Mouse (Mus musculus): ENCODE results near the gene Fam98b.

The Fam98b gene

GRCm38 (mm10) chr2:117249255-117250000, at the start of gene Fam98b:
Gene Fam98b, plus strand, starts transcription at chr2:117249739.
- in situ Hi-C loops (cut with MboI; ENCODE audit: low sequenced_read_pairs), result no loop called here

GRCm38 (mm10) chr2:117200869-117201338, 48.6 kb upstream of the Fam98b start:
- in situ Hi-C loops (cut with MboI; ENCODE audit: low sequenced_read_pairs), result no loop called here

DNA sequence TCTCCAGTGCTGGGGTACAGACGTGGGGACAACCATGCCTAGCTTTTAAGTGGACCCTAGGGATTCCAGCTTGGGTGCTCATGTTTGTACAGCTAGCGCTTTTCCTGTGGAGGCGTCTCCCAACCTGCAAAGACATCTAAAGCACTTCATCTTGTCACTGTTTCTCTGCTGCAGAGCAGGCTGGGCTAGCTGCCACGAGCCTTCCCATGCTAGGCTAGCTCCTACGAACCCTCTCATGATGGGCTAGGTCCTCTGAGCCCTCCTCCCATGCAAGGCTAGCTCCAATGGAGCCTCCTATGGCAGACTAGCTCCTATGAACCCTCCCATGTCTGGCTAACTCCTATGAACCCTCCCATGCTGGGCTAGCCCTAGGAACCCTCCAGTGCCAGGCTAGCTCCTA, 46.2 kb upstream of the Fam98b start:
- in situ Hi-C loops (cut with MboI; ENCODE audit: low sequenced_read_pairs), result no loop called here

DNA sequence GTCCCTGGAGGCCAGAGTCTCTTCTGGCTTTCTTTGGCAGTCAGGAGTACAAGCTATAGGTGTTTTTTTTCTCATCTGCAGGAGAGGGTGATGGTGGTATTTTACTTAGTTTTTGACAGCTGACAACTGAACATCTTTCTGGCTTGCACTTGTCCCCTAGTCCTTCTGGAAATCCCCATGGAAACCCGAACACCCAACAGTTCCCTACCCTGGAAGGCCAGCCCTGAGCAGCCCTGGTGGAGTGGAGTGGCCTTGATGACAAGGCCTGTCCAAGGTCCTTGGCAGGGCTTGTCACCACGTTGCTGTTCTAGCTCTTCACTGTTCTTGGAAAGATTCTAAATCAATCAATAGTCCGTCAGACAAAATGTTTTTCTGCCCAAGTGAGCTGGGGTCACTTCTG, 45.0 kb upstream of the Fam98b start:
- in situ Hi-C loops (cut with MboI; ENCODE audit: low sequenced_read_pairs), result no loop called here

DNA sequence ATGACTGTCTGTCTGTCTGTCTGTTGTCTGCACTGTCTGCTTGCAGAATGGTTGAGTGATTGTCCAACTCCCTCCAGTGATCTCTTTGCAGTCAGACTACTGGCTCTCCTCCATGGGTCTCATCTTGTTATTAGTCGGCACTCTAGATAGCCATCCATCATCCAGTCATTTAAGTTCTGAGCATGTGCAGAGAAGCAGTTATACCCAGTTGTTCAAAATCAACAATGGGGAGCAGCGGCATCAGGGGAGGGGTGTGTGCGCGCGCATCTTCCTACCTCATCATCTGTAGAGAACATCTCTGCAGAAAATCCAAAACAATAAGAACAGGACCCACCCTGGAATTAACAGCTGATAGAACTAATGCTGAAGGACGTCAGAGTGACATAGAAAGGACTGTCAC, 44.5 kb upstream of the Fam98b start:
- in situ Hi-C loops (cut with MboI; ENCODE audit: low sequenced_read_pairs), result no loop called here

GRCm38 (mm10) chr2:117210416-117211085, 39.0 kb upstream of the Fam98b start:
- in situ Hi-C loops (cut with MboI; ENCODE audit: low sequenced_read_pairs), result no loop called here

DNA sequence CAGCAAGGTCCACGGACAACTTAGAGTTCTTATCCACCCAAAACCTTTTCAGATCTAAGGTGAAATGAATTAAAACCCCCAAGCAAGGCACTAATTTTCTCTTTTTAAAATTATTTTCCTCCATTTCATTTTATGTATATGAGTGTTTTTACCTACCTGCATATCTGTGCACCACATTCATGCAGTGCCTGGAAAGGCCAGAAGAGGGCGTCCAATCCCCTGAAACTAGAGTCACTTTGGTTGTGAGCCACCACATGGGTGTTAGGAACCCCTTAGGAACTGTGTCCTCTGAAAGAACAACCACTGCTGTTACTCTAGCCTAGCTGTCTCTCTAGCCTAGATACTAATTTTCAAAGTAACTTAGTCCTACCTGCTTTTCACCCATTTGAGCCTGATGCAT, 33.4 kb upstream of the Fam98b start:
- in situ Hi-C loops (cut with MboI; ENCODE audit: low sequenced_read_pairs), result no loop called here

DNA sequence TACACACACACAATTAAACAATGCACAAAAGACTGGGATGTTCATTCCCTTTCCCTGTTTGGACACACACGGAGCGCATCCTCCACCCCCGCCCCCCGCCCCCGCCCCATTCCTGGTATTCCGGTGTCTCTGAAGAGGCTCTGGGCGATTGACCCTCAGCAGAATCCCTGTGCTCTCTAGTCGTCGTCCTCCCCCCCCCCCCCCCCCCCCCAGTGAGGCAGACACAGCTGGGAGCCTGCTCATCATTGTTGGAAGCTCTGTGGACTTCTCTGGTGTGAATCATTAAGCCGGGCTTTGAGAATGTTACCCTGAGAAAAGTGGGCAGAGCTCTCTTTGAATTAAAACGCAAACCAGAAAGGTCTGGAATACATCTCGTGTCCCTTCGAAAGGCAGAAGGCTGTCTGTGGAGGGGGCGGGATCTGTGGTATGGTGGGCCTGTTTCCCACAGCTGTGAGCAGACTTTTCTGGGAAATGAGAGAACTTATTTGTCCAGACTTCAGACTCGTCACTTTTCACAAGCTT, 31.8 kb upstream of the Fam98b start:
- in situ Hi-C loops (cut with MboI; ENCODE audit: low sequenced_read_pairs), result no loop called here

DNA sequence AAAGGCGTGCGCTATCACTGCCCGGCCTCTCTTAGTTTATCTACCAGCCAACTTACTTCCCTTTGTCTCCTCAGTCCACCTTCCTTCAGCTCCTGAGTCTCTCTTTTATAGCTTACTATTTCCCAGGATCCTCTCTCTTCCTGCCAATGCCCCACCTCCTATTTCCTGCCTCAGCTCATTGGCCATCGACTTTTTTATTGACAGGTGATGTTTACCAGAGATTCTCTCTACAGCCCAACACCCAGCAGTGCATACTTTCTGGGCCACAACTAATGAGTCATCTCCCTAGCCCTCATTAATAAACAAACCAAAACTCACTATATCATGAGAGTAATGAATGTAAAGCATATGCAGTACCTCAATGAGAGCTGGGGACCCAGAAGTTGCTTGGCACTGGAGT, 30.0 kb upstream of the Fam98b start:
- in situ Hi-C loops (cut with MboI; ENCODE audit: low sequenced_read_pairs), result no loop called here

- in situ Hi-C loops (cut with MboI; ENCODE audit: low sequenced_read_pairs), result no loop called here
These were observed 26.9 kb upstream of the Fam98b start for GRCm38 (mm10) chr2:117222651-117223050.

- in situ Hi-C loops (cut with MboI; ENCODE audit: low sequenced_read_pairs), result no loop called here
These were observed 20.9 kb upstream of the Fam98b start for GRCm38 (mm10) chr2:117228601-117229125.

DNA sequence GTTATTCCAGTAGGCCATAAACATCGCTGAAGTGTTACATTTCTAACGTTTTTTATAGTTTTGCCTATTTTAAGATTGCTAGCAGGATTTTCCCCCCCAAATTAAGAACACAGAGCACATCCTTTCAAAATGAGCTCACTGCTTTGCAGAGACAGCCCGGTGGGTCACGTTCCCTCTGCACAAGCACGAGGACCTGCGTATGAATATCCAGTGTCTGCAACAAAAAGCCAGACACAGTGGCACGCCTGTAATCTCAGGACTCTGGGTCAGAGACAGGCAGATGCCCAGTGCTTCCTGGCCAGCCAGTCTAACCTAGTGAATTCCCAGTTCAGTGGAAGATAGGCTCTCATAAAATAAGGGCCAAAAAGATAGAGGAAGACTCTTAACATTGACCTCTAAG, 19.3 kb upstream of the Fam98b start:
- in situ Hi-C loops (cut with MboI; ENCODE audit: low sequenced_read_pairs), result loop anchor here (10.0 kb wide), 1 partner anchor 335 kb away; no protein-coding TSS in a partner anchor

DNA sequence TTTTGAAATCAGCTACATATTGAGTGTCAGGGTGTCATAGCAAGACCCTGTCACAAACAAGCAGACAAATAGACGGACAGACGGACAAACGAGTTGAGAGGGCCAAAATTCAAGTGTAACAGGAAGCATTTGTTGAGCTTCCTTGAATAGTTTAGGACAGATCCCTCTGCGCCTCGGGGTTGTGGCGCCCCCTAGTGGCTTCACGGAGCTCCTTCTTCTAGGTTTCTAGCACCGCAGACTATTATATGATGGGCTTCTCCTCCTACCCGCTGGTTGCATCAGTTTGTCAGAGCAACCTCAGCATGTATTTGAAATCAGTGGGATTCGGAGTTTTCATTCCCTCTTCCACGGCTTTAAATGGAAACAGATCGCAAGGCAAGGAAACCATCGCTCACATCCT, 18.3 kb upstream of the Fam98b start:
- in situ Hi-C loops (cut with MboI; ENCODE audit: low sequenced_read_pairs), result loop anchor here (10.0 kb wide), 1 partner anchor 336 kb away; no protein-coding TSS in a partner anchor

DNA sequence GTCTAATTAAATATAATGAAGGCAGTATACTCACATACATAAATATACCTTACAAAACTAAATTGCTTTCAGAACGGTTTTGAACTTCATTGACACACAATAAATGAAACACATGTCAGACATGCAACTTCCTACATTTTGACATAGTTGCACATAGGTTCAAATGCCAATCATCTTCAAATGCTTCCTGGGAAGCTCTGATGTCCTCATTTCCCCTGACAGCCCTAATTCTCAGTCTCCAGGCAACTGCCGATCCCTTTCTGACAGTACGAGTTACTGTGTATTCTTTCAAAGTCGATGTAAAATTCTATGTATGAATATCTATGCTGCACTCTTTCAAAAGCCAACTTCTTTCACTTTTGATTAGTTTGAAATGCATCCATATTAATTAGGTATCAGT, 7.6 kb upstream of the Fam98b start:
- in situ Hi-C loops (cut with MboI; ENCODE audit: low sequenced_read_pairs), result no loop called here

DNA sequence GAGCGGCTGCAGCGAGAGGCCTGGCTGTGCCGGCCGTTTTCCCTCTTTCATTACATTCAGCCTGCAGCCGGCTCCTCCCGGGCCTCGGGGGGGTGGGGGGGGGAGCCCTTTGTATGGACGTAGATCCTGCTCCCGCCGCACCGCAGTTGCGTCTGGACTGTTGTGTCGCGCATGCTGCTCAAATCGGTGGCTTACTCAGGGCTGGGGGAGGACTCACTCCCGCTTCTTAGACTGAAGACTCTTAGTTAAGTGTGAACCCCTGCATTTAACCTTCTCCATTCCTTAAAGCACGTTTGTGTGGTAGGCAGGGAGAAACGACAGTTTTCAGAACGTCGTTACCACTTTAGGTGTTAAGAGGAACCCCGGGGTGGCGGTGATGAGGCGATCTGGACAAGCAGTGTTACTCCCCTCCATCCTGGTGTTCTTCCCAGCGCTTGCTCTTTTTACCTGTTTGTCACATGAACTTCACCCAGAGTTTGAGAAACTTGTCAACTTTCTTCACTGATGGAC, 517 bp downstream of the Fam98b start:
- in situ Hi-C loops (cut with MboI; ENCODE audit: low sequenced_read_pairs), result no loop called here

GRCm38 (mm10) chr2:117255415-117255814, 5.9 kb downstream of the Fam98b start:
- in situ Hi-C loops (cut with MboI; ENCODE audit: low sequenced_read_pairs), result no loop called here

DNA sequence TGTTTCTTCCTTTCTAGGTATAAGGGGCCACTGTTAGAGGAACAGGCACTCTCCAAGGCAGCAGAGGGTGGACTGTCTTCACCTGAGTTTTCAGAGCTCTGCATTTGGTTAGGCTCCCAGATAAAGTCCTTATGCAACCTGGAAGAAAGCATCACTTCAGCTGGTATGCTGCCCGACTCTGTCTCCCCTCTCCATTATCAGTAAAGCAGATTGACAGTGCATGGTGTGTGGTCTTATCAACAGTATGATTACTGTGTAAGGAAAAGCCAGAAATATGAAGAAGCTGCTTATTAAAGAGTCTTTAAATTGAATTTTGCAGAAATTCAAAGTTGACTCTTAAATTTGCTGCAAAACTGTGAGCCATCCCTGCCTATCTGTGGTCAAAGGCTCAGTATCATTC, 8.1 kb downstream of the Fam98b start:
- in situ Hi-C loops (cut with MboI; ENCODE audit: low sequenced_read_pairs), result no loop called here

- in situ Hi-C loops (cut with MboI; ENCODE audit: low sequenced_read_pairs), result no loop called here
These were observed 12.6 kb downstream of the Fam98b start for GRCm38 (mm10) chr2:117262184-117262583.

DNA sequence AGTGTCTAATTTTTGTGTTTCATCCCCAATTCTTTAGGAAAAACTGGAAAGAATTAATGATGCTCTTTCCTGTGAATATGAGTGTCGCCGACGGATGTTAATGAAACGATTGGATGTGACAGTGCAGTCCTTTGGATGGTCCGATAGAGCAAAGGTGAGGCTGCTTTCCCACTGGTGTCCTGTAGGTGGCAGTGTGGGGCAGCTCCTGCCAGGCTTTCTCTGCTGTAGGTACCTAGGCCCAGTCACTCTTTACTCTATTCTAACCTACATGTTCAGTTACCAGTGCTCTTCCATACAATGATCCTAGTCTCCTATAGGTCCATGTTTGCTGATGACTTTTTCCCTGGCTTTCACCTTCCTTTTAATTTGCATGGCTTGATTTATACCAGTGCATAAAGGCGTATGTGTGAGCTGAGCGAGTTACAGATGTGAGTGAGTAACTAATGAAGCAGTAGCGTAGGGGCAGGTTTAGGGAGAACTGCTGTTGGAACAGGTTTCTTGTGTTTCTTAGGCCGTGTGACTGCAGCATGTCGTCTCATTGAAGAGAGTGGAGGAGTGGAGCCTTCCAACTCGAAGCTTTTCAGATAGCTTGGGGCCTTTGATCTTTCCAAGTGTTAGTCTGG, 14.4 kb downstream of the Fam98b start:
- in situ Hi-C loops (cut with MboI; ENCODE audit: low sequenced_read_pairs), result no loop called here

GRCm38 (mm10) chr2:117288291-117288690, 38.8 kb downstream of the Fam98b start:
- in situ Hi-C loops (cut with MboI; ENCODE audit: low sequenced_read_pairs), result loop anchor here (10.0 kb wide), 1 partner anchor 137 kb away; no protein-coding TSS in a partner anchor
